Mouse (Mus musculus) liver, embryonic 15.5 days (tissue): ENCODE results near the gene Ctsd. TPM values are rescaled to one million over a fixed set of nuclear protein-coding genes. Genes with fewer than 3 reads are reported as not detected.

ENCODE experiments used
- ATAC-seq: fragments of 200-750 bp; cut with Nextera tagmentation; 2 replicates; pipeline ENCODE4 v1.8.0; 2017; ENCODE audit warnings: moderate number of reproducible peaks, mild to moderate bottlenecking, moderate library complexity; ENCODE audit not compliant: insufficient read depth
- H3K27ac ChIP-seq: fragments of 300-500 bp; sonication (generic); replicated peaks from 2 replicates; pipeline ENCODE4 v1.5.1; 2015; ENCODE audit warnings: mild to moderate bottlenecking, inconsistent platforms
- H3K27me3 ChIP-seq: fragments of 300-500 bp; sonication (generic); 2 replicates; pipeline ENCODE4 v1.6.1; 2015; ENCODE audit warnings: mild to moderate bottlenecking, inconsistent platforms
- H3K36me3 ChIP-seq: fragments of 300-500 bp; sonication (generic); replicated peaks from 2 replicates; pipeline ENCODE4 v1.6.1; 2015; ENCODE audit warnings: moderate library complexity, mild to moderate bottlenecking, inconsistent platforms
- H3K4me1 ChIP-seq: fragments of 300-500 bp; sonication (generic); replicated peaks from 2 replicates; pipeline ENCODE4 v1.6.1; 2015; ENCODE audit warnings: inconsistent platforms
- H3K4me2 ChIP-seq: fragments of 300-500 bp; sonication (generic); 2 replicates; pipeline ENCODE4 v1.6.1; 2015; ENCODE audit warnings: moderate library complexity, mild to moderate bottlenecking, inconsistent platforms
- H3K4me3 ChIP-seq: fragments of 300-500 bp; sonication (generic); replicated peaks from 2 replicates; pipeline ENCODE4 v1.5.1; 2015; ENCODE audit warnings: mild to moderate bottlenecking, inconsistent platforms
- H3K9ac ChIP-seq: fragments of 300-500 bp; sonication (generic); 2 replicates; pipeline ENCODE4 v1.6.1; 2015; ENCODE audit warnings: moderate library complexity, mild to moderate bottlenecking, inconsistent platforms
- H3K9me3 ChIP-seq: fragments of 300-500 bp; sonication (generic); replicated peaks from 2 replicates; pipeline ENCODE4 v1.6.1; 2016; ENCODE audit warnings: inconsistent platforms
- WGBS: fragments of 180-500 bp; shearing (Covaris S2); methylation state at CpG from one replicate; pipeline ENCODE4 v1.1.7; 2015; ENCODE audit warnings: mixed read lengths; ENCODE audit not compliant: insufficient replicate concordance; 5-methylcytosine and 5-hydroxymethylcytosine counted together
- polyA plus RNA-seq: library from polyadenylated mRNA; unstranded; fragments of >200 nt; fragmentation: Nextera tagmentation; extraction: Ambion mirVana; gene quantifications from 2 replicates; pipeline ENCODE4 v1.2.1, GENCODE M21; 2015

The Ctsd gene
- polyA plus RNA-seq, 1 experiment from 2014 or later = 377 TPM

DNA sequence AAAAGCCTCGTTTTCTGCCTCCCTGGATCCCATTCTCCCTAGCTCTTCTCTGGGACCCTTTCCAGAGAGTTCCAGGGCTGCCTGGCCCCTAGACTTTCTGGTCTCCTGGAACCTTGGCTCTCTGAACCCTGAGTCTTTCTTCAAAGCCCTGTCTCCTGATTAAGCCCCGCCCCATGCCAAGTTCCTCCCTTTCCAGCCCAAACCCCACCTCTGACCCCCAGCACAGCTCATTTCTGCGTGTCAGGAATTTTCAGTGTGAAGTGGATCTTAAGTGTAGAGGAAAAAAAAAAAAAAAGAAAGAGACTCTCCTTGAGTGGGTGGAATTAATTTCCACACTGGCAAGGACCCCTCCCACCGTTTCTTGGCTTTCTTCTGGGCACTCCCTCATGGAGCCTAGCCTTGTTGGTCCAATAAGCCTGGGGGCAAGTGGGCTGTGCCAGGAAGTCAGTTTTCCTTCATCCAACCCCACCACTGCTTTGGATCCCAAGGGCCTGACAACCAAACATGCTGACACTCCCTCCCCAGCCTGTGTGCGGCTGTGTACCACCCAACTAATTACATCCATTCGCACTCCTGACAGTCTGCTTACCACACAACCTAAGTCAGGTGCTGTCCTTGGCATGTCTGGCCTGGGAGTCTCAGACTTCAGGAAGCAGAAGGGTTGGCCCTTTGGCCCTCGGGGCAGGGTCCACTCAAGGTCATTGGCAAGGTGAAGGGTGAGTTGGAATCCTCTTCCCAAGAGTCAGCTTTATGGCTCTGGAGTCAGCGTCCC, 14.0 kb downstream of the Ctsd start, which contains the start of gene Ifitm10:
Gene Ifitm10 (minus strand): TSS at position 113 of the 772 bp plus-strand sequence.
- Histone ChIP-seq H3K9me3 (no peaks in the 10 kb centered on the region), H3K4me3 (peak within 1 kb of the TSS; percentile 50; the same call in 1 of the 2 replicates), H3K27me3 (peaks cover 56% of the 10 kb centered on the region), H3K9ac (no peak within 1 kb of the TSS), H3K4me2 (peak within 1 kb of the TSS; percentile 71), H3K4me1 (peaks cover 63% of the 10 kb centered on the region), H3K27ac (peak within 1 kb of the TSS; percentile 14; the same call in 1 of the 2 replicates), H3K36me3 (peaks cover 45% of the 10 kb centered on the region)
- no peak for ATAC-seq
- 75% methylated on average over 8 of the region's 8 CpGs for WGBS

DNA sequence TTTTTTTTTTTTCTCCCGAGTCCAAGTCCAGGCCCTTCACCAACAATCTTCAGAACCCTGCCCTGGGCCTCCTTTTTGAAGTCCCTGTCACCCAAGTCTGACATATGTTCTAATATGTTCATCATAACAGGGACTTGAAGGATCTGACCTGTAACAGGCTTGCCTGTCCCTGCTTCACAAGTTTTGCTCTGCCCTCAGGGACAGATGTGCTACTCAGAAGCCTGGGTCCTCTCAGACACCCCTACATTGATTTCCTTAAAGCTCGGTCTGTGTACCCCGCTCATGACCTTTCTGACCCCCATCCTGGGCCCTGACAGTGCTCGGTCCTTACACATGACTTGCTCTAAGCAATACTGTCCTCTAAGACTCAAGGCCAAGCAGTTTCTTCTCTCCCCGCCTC, 14.8 kb downstream of the Ctsd start:
- no peak for ATAC-seq
- Histone ChIP-seq H3K27me3 (peaks cover 61% of the 10 kb centered on the region), H3K36me3 (peaks cover 37% of the 10 kb centered on the region), H3K27ac (no peak overlapping the region), H3K9ac (no peak overlapping the region), H3K9me3 (no peaks in the 10 kb centered on the region), H3K4me3 (no peak overlapping the region), H3K4me1 (peaks cover 55% of the 10 kb centered on the region), H3K4me2 (0 out of 2 replicates have a peak overlapping the region, but pooled peaks have one; percentile 71)
- WGBS = 67% methylated on average over 5 of the region's 5 CpGs

DNA sequence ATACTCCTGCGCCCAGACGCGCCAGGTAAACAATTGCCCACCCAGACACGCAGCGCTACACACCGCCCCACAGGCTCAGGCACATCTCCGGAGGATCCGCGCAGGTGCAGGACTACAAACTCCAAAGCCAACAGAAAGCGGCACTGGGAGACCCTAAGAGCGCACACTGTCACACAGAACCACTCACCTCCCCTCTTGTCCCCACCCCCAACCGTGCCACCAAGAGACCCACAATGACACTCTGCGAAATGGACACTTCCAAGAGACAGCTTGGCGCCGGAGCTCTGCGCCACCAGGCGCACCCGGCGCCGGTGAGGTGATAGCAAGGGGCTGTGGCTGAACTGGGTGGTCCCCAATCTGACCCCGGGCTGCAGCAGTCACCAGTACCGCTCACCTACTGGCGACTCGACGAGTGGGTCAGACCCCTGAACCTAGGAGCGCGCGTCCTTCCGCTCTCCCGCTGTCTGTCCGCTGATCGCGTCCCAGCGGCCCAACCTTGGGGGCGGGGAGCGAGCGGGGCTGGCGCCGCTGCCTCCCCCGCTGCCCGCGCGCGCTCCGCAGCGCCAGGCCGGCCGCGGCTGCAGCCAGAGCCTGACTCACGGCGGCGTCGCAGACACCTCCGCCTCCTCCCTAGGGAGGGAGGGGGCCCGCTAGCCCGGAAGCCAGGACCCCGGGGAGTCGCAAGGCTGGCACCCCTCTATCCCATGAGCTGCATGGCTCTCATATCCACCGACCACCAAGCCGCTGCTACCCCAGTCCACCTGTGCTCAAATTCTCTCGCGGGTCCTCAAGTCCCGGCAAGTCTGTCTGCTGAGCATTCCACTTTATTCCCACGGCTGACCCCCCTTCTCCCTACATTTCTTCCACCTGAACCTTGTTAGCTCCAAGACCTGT, 15.8 kb downstream of the Ctsd start:
- Histone ChIP-seq H3K27me3 (peaks cover 67% of the 10 kb centered on the region), H3K4me2 (peak overlapping the region; percentile 71), H3K27ac (no peak overlapping the region), H3K9me3 (no peaks in the 10 kb centered on the region), H3K9ac (no peak overlapping the region; the same call in 1 of the 2 replicates), H3K4me3 (peak overlapping the region; percentile 50), H3K4me1 (peaks cover 44% of the 10 kb centered on the region), H3K36me3 (peaks cover 27% of the 10 kb centered on the region)
- 3% methylated on average over 63 of the region's 64 CpGs for WGBS
- no peak for ATAC-seq

DNA sequence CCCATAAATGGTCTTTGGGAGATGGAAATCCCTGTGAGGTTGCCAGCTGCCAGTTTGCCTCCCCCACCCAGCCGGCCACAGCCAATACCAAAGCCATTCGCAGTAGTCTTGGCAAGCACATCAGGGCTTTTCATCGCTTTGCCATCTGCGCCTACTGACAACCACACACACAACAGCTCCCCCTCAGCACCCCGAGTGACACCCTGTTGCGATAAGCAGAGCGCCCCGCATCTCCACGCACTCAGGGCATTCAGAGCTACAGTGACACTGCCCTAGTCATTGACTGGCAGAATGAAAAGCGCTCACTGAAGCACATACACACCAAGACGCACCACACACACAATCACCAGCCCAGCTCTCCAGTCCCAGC, 16.5 kb downstream of the Ctsd start:
- Histone ChIP-seq H3K9ac (no peak overlapping the region), H3K27me3 (peaks cover 71% of the 10 kb centered on the region), H3K4me1 (peaks cover 38% of the 10 kb centered on the region), H3K4me2 (peak overlapping the region; percentile 71), H3K4me3 (peak overlapping the region; percentile 50), H3K9me3 (no peaks in the 10 kb centered on the region), H3K27ac (no peak overlapping the region), H3K36me3 (peaks cover 21% of the 10 kb centered on the region)
- 31% methylated on average over 11 of the region's 11 CpGs for WGBS
- ATAC-seq = no peak

DNA sequence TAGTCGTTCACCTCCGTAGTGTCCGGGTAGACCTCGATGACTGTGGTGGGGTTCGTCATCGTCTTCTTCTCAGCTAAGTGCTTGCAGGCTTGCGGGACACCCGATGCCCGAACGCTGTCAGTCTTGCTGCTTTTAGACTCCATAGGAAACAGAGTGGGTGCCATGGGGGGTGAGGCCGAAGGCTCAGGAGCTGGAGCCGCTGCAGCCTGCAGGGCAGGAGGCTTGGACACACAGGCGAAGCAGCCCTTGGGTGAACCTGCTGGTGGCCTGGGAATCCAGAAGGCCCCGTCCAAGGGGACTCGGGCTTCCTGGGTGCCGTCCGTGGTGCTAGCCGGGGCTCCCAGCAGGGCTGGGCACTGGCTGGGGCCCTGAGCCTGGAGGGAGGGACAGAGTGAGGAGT, 16.9 kb downstream of the Ctsd start:
- H3K27me3 ChIP-seq = peaks cover 71% of the 10 kb centered on the region
- no peak for ATAC-seq
- peak overlapping the region; percentile 71; the same call in 1 of the 2 replicates for H3K4me2 ChIP-seq
- H3K9ac ChIP-seq = no peak overlapping the region
- 0 out of 2 replicates have a peak overlapping the region, but pooled peaks have one; percentile 50 for H3K4me3 ChIP-seq
- peaks cover 16% of the 10 kb centered on the region for H3K36me3 ChIP-seq
- peaks cover 34% of the 10 kb centered on the region for H3K4me1 ChIP-seq
- H3K9me3 ChIP-seq = no peaks in the 10 kb centered on the region
- 82% methylated on average over 18 of the region's 18 CpGs for WGBS
- H3K27ac ChIP-seq = no peak overlapping the region

DNA sequence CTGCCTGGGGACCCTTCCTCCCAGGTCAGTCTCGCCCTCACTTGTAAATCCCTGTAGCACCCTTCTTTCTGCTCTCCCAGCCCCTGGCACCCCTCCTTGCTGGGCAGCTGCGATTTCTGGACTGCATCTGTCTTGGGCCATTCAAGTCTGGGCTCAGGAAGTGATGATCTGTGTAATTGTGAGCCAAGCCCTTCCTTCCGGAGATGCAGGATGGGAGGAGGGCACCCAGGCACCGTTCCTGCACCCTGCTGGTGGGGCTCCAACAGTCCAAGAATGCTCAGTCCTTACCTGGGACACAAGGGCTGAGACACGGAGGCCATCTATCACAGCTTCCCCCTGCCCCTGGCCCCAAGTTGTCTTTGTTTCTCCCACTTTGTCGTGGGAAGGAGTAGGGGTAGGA, 18.0 kb downstream of the Ctsd start:
- 46% methylated on average over 6 of the region's 6 CpGs for WGBS
- no peak for ATAC-seq
- peaks cover 5% of the 10 kb centered on the region for H3K36me3 ChIP-seq

DNA sequence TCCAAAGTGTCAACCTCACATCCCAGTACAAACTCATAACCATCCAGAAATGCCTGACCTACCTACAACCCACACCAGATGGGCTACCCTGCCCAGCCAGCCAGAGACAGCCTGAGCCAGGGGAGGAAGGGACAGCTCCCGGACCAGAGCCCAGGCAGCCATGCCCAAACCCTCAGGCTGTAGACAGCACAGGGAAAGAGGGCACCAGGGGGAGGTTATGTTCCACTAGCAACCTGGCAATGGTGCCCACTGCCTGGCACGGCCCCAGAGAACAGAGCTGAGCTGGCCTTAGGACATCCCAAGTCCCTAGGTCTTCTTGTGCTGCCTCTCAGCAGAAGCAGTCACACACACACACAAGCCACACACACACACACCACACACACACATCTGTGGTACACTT, 19.0 kb downstream of the Ctsd start:
- Histone ChIP-seq H3K4me2 (no peak overlapping the region), H3K4me1 (peaks cover 17% of the 10 kb centered on the region), H3K27me3 (peaks cover 64% of the 10 kb centered on the region), H3K9ac (no peak overlapping the region), H3K9me3 (no peaks in the 10 kb centered on the region), H3K36me3 (no peaks in the 10 kb centered on the region), H3K27ac (no peak overlapping the region), H3K4me3 (no peak overlapping the region)
- WGBS = 64% methylated on average over 2 of the region's 2 CpGs
- no peak for ATAC-seq

More for the DNA sequence above, 18.0 kb downstream of the Ctsd start:
- peaks cover 71% of the 10 kb centered on the region for H3K27me3 ChIP-seq
- no peak overlapping the region for H3K9ac ChIP-seq
- H3K4me1 ChIP-seq = peaks cover 22% of the 10 kb centered on the region
- no peak overlapping the region for H3K27ac ChIP-seq
- no peak overlapping the region for H3K4me3 ChIP-seq
- no peaks in the 10 kb centered on the region for H3K9me3 ChIP-seq
- no peak overlapping the region for H3K4me2 ChIP-seq

DNA sequence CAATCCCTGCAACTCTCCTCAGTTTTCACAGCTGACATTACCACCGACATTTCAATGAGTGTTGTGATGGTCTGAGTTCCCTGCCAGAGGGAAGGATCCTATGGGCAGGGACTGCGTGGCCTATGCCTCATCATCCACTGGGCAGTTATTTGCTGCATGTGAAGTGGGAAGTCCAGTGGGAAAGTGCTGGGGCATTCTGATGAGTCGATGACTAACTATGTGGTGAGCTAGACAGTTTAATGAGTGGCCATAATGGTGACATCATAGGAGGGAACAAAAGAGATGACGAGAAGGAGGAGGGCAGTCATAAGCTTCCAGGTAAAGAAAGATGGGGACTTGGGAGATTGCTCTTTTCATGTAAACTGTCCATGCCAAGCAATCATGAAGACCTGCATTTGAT, 24.7 kb downstream of the Ctsd start:
- Histone ChIP-seq H3K4me2 (no peak overlapping the region), H3K9ac (no peak overlapping the region), H3K27ac (no peak overlapping the region), H3K36me3 (no peaks in the 10 kb centered on the region), H3K4me1 (peaks cover 11% of the 10 kb centered on the region; the same call in 1 of the 2 replicates), H3K9me3 (no peaks in the 10 kb centered on the region), H3K4me3 (no peak overlapping the region), H3K27me3 (peaks cover 11% of the 10 kb centered on the region; the same call in 1 of the 2 replicates)
- no peak for ATAC-seq
- 61% methylated on average over 4 of the region's 4 CpGs for WGBS

DNA sequence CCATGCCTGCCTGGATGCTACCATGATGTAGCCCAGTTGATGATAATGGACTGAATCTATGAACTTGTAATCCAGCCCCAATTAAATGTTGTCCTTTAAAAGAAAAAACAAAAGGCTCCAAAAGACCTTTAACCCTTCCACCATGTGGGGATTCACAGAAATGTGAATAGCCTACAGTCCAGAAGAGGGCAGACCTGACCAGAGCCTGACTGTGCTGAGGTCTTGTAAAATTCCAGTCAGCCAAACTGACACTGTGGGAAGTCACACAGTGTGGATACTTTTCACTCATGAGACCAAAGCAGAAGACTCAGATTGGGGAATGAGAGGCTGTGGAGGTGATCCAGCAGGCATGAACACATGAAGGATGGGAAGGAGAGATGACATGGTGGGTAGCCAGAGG, 27.1 kb downstream of the Ctsd start:
- no peak for ATAC-seq
- Histone ChIP-seq H3K27me3 (no peaks in the 10 kb centered on the region), H3K27ac (no peak overlapping the region), H3K36me3 (no peaks in the 10 kb centered on the region), H3K4me2 (no peak overlapping the region), H3K9ac (no peak overlapping the region), H3K4me1 (peaks cover 22% of the 10 kb centered on the region), H3K4me3 (no peak overlapping the region), H3K9me3 (no peaks in the 10 kb centered on the region)

DNA sequence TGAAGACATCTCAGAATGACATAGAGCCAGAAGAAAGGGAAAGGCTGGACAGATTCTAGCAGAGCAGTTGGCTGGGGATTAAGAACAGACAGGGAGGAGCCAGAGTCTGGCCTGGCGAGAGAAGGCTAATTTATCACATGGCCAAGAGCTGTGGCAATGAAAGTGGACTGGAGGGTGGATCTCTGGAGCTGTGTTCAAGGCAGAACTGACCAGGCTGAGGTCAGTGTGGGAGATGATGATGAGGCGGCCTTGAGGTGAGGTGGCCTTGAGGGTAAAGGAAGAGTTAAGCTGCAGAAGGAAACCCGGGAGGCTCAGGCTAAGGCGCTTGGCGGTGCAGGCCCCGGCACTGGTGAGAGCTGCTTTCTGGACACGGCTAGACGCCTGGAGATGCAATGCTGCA, 28.7 kb downstream of the Ctsd start:
- WGBS = 67% methylated on average over 8 of the region's 8 CpGs
- no peak overlapping the region for H3K4me3 ChIP-seq
- no peak overlapping the region for H3K9ac ChIP-seq
- H3K36me3 ChIP-seq = no peaks in the 10 kb centered on the region
- H3K27ac ChIP-seq = no peak overlapping the region
- no peaks in the 10 kb centered on the region for H3K9me3 ChIP-seq
- no peaks in the 10 kb centered on the region for H3K27me3 ChIP-seq
- H3K4me1 ChIP-seq = peaks cover 38% of the 10 kb centered on the region
- no peak for ATAC-seq
- no peak overlapping the region for H3K4me2 ChIP-seq

DNA sequence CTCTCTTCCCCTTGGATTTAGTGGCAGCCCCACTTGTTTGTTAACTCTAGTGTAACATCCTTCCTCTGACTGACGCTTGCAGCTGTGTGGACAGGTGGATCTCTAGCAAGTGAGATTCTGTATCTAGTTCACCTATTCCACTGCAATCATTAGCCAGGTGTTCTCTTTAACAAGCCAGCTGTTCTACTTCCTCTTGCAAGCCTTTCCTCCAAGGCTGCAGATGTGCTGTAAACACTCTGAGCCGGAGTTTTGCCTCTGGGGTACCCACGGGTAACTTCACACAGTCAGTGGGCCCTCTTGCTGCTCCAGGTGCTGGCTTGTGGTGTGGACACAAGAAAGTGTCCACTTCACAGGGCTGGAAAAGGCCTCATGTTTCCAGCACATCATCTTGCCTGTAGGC, 30.3 kb downstream of the Ctsd start:
- H3K4me1 ChIP-seq = peaks cover 48% of the 10 kb centered on the region
- no peaks in the 10 kb centered on the region for H3K27me3 ChIP-seq
- no peak overlapping the region for H3K4me3 ChIP-seq
- no peak overlapping the region for H3K9ac ChIP-seq
- H3K9me3 ChIP-seq = no peaks in the 10 kb centered on the region
- H3K4me2 ChIP-seq = no peak overlapping the region
- H3K36me3 ChIP-seq = no peaks in the 10 kb centered on the region
- H3K27ac ChIP-seq = no peak overlapping the region
- 63% methylated on average over 3 of the region's 3 CpGs for WGBS
- no peak for ATAC-seq
